Mouse (Mus musculus): Measurements from ENCODE around the gene Hist1h4h.

DNA sequence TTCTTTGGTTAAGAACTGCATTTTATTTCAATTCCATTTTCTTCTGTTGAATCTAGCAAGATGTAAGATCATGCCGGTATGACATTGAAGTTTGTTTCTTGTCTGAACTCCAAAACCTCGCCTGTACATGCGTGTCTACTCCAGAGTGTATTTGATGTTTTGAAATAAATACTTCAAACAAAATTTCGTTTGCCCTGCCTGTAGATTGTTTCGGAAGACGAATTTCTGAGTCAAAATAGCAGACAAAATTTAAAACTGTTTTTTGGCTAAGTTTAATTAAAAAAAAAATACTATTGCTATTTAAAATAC is 12.6 kb upstream of the Hist1h4h start:
- TF ChIP-seq CTCF (IDR thresholded peaks at IDR 0.05; ENCODE audit: borderline replicate concordance, insufficient read depth, low read length) (no peak), POLR2A (IDR thresholded peaks at IDR 0.05; ENCODE audit: low read depth, low read length) (no peak)
